Mouse (Mus musculus) myocyte (in vitro differentiated cells): ENCODE results near the gene Rnf225.

Source experiments
- CEBPB ChIP-seq: IDR thresholded peaks from 2 replicates; pipeline ENCODE4 v1.6.1; 2011; ENCODE audit warnings: mild to moderate bottlenecking, moderate library complexity; ENCODE audit not compliant: poor library complexity, insufficient read depth, severe bottlenecking
- E2F4 ChIP-seq: IDR thresholded peaks from one replicate; pipeline ENCODE4 v1.6.1; 2011; ENCODE audit warnings: mild to moderate bottlenecking, control low read depth, moderate library complexity; ENCODE audit not compliant: insufficient read depth
- MAX ChIP-seq: IDR thresholded peaks from one replicate; pipeline ENCODE4 v1.6.1; 2011; ENCODE audit warnings: low read depth, mild to moderate bottlenecking, control low read depth
- POLR2A ChIP-seq: IDR thresholded peaks from one replicate; pipeline ENCODE4 v1.6.1; 2011; ENCODE audit warnings: low read depth, mild to moderate bottlenecking, control low read depth, moderate library complexity; ENCODE audit not compliant: insufficient read length
- POLR2AphosphoS2 ChIP-seq: IDR thresholded peaks from one replicate; pipeline ENCODE4 v1.6.1; 2011; ENCODE audit warnings: low read depth, control low read depth; ENCODE audit not compliant: insufficient read length
- SRF ChIP-seq: IDR thresholded peaks from one replicate; pipeline ENCODE4 v1.6.1; 2011; ENCODE audit warnings: low read depth; ENCODE audit not compliant: control insufficient read depth, insufficient read length
- TCF12 ChIP-seq: IDR thresholded peaks from one replicate; pipeline ENCODE4 v1.6.1; 2011; ENCODE audit warnings: mild to moderate bottlenecking, control low read depth; ENCODE audit not compliant: poor library complexity, insufficient read depth, severe bottlenecking
- USF1 ChIP-seq: IDR thresholded peaks from one replicate; pipeline ENCODE4 v1.6.1; 2011; ENCODE audit warnings: low read depth, mild to moderate bottlenecking, control low read depth, moderate library complexity

- TF ChIP-seq CEBPB (no peak), SRF (no peak), E2F4 (no peak), POLR2A (peak; percentile 35), POLR2AphosphoS2 (peak; percentile 60), TCF12 (no peak), MAX (no peak), USF1 (no peak)
Measured at GRCm38 (mm10) chr7:12927693-12928589, 725 bp downstream of the Rnf225 start.
